Mouse (Mus musculus) stomach, postnatal 0 days (tissue): ENCODE measurements at regions not wholly inside any gene's neighbourhood (a gene's known extent, or its start where the extent isn't known, plus 50 kb on each side); places are given as distances from the start of the nearest gene placed in this dataset.

Experiments
- ATAC-seq: fragments of 200-750 bp; cut with Nextera tagmentation; 2 replicates; pipeline ENCODE4 v1.8.0; 2017; ENCODE audit not compliant: low FRiP score, low TSS enrichment
- DNase-seq: peaks from one replicate; pipeline ENCODE4 v3.0.0-alpha.2; 2016; ENCODE audit warnings: low spot score
- H3K27ac ChIP-seq: fragments of 300-500 bp; sonication (generic); replicated peaks from 2 replicates; pipeline ENCODE4 v1.5.1; 2014; ENCODE audit warnings: mild to moderate bottlenecking, control low read depth
- H3K27me3 ChIP-seq: fragments of 300-500 bp; sonication (generic); 2 replicates; pipeline ENCODE4 v1.6.1; 2014; ENCODE audit warnings: low read length; ENCODE audit not compliant: control insufficient read depth, insufficient read depth
- H3K36me3 ChIP-seq: fragments of 300-500 bp; sonication (generic); 2 replicates; pipeline ENCODE4 v1.6.1; 2014; ENCODE audit warnings: low read length, mixed read lengths; ENCODE audit not compliant: control insufficient read depth, insufficient read depth
- H3K4me1 ChIP-seq: fragments of 300-500 bp; sonication (generic); replicated peaks from 2 replicates; pipeline ENCODE4 v1.6.1; 2014; ENCODE audit warnings: antibody characterized with exemption; ENCODE audit not compliant: control insufficient read depth, insufficient read depth
- H3K4me2 ChIP-seq: fragments of 300-500 bp; sonication (generic); replicated peaks from 2 replicates; pipeline ENCODE4 v1.6.1; 2014; ENCODE audit warnings: low read depth, mild to moderate bottlenecking, control low read depth, moderate library complexity
- H3K4me3 ChIP-seq: fragments of 300-500 bp; sonication (generic); 2 replicates; pipeline ENCODE4 v1.5.1; 2014; ENCODE audit warnings: low read depth, low read length, control low read depth
- H3K9ac ChIP-seq: fragments of 300-500 bp; sonication (generic); 2 replicates; pipeline ENCODE4 v1.6.1; 2014; ENCODE audit warnings: mild to moderate bottlenecking, low read length, control low read depth, mixed read lengths
- H3K9me3 ChIP-seq: fragments of 300-500 bp; sonication (generic); 2 replicates; pipeline ENCODE4 v1.6.1; 2016; ENCODE audit warnings: low read length; ENCODE audit not compliant: control insufficient read depth
- CTCF ChIP-seq: IDR thresholded peaks from 2 replicates; pipeline ENCODE4 v1.5.1; 2016; ENCODE audit warnings: antibody characterized with exemption, low read depth, mild to moderate bottlenecking, moderate library complexity
- EP300 ChIP-seq: optimal IDR thresholded peaks from 2 replicates; pipeline ENCODE3; 2016; ENCODE audit warnings: antibody characterized with exemption
- WGBS: fragments of 180-500 bp; shearing (Covaris S2); extraction: QIAGEN DNeasy Blood & Tissue Kit; methylation state at CpG from one replicate; pipeline ENCODE4 v1.1.7; 2014; 5-methylcytosine and 5-hydroxymethylcytosine counted together

- Histone ChIP-seq H3K4me3 (no peak overlapping the region), H3K9ac (no peak overlapping the region), H3K27ac (no peak overlapping the region), H3K4me1 (no peaks in the 10 kb centered on the region), H3K9me3 (no peaks in the 10 kb centered on the region), H3K36me3 (no peaks in the 10 kb centered on the region), H3K4me2 (no peak overlapping the region), H3K27me3 (no peaks in the 10 kb centered on the region)
- 83% methylated on average over 2 of the region's 2 CpGs for WGBS
- DNase-seq (no peak), ATAC-seq (no peak)
- TF ChIP-seq CTCF (peak; percentile 26; the same call in 1 of the 2 replicates), EP300 (no peak)
Measured at GRCm38 (mm10) chr1:122169547-122169946, 601.8 kb upstream of the Ddx18 start.

GRCm38 (mm10) chr1:122161798-122162197 lies 594.0 kb upstream of the Ddx18 start:
- Histone ChIP-seq H3K36me3 (no peaks in the 10 kb centered on the region), H3K9ac (no peak overlapping the region), H3K27me3 (no peaks in the 10 kb centered on the region), H3K9me3 (no peaks in the 10 kb centered on the region), H3K4me1 (no peaks in the 10 kb centered on the region), H3K4me2 (no peak overlapping the region), H3K4me3 (no peak overlapping the region), H3K27ac (no peak overlapping the region)
- 93% methylated on average over 1 of the region's 1 CpGs for WGBS
- ATAC-seq: no peak
- no peak for DNase-seq
- TF ChIP-seq CTCF (no peak), EP300 (no peak)

- TF ChIP-seq CTCF: no peak
- TF ChIP-seq EP300: no peak
- no peak overlapping the region for H3K9ac ChIP-seq
- no peak for ATAC-seq
Measured at GRCm38 (mm10) chr1:122141362-122141761, 573.6 kb upstream of the Ddx18 start.

GRCm38 (mm10) chr1:122123954-122124353 lies 556.2 kb upstream of the Ddx18 start:
- ATAC-seq: no peak
- H3K4me1 ChIP-seq: no peaks in the 10 kb centered on the region
- H3K36me3 ChIP-seq: no peaks in the 10 kb centered on the region
- H3K4me3 ChIP-seq: no peak overlapping the region
- H3K9me3 ChIP-seq: no peaks in the 10 kb centered on the region
- no peak overlapping the region for H3K4me2 ChIP-seq
- H3K9ac ChIP-seq: no peak overlapping the region
- TF ChIP-seq EP300 (no peak), CTCF (no peak)
- DNase-seq: no peak
- H3K27me3 ChIP-seq: no peaks in the 10 kb centered on the region
- 39% methylated on average over 4 of the region's 4 CpGs for WGBS
- H3K27ac ChIP-seq: no peak overlapping the region

More at GRCm38 (mm10) chr1:122141362-122141761, 573.6 kb upstream of the Ddx18 start:
- H3K4me1 ChIP-seq: no peaks in the 10 kb centered on the region
- no peak overlapping the region for H3K27ac ChIP-seq
- no peak overlapping the region for H3K4me3 ChIP-seq
- H3K27me3 ChIP-seq: no peaks in the 10 kb centered on the region
- DNase-seq: no peak
- H3K9me3 ChIP-seq: no peaks in the 10 kb centered on the region
- no peak overlapping the region for H3K4me2 ChIP-seq
- H3K36me3 ChIP-seq: no peaks in the 10 kb centered on the region

GRCm38 (mm10) chr1:122095726-122096125 lies 527.9 kb upstream of the Ddx18 start:
- Histone ChIP-seq H3K4me2 (no peak overlapping the region), H3K36me3 (no peaks in the 10 kb centered on the region), H3K4me3 (no peak overlapping the region), H3K9me3 (no peaks in the 10 kb centered on the region), H3K27ac (no peak overlapping the region), H3K4me1 (no peaks in the 10 kb centered on the region), H3K9ac (no peak overlapping the region), H3K27me3 (no peaks in the 10 kb centered on the region)
- 83% methylated on average over 2 of the region's 2 CpGs for WGBS
- TF ChIP-seq EP300 (no peak), CTCF (no peak)
- no peak for DNase-seq
- no peak for ATAC-seq

- Histone ChIP-seq H3K27me3 (no peaks in the 10 kb centered on the region), H3K4me2 (no peak overlapping the region), H3K4me3 (no peak overlapping the region), H3K9me3 (no peaks in the 10 kb centered on the region), H3K4me1 (no peaks in the 10 kb centered on the region), H3K36me3 (no peaks in the 10 kb centered on the region), H3K27ac (no peak overlapping the region), H3K9ac (no peak overlapping the region)
- no peak for DNase-seq
- TF ChIP-seq CTCF (no peak), EP300 (no peak)
- ATAC-seq: no peak
- WGBS: 77% methylated on average over 5 of the region's 5 CpGs
Measured at GRCm38 (mm10) chr1:122082481-122082880, 514.7 kb upstream of the Ddx18 start.
